In the genomic region with DNA sequence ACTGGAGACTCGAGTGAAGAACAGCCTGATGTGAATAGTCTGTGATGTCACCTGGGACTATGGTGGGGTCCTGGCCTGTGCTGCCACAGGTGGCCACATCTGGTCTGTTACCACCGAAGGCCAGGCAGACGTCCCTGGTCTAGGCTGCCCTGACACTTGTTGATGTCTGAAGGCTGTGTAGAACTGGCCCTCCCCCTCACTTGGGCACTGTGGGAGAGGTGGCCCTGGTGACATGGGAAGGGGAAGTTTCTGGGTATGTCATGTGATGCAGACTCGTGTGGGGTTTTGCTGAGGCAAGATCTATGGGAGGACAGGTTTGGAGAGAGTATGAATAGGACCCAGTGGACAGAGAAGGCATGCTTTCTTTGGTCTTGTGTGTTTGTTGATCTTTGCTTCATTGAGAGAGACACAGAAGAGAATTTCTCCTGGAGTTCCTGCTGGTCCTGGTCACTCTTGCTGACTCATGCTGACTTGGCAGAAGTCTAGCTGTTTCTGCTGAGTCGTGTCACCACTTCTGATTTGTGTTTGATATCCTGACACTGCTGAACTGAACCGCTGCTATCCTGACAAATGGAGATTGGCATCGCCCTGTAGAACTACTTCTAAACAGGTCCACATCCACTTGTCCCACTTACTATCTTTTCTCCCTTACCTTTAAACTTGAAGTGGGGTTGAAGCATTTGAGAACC, we compare ENCODE assay signal across 21 mouse cellular contexts.
DNase-seq lines count a peak whose midpoint lies in the region; ATAC-seq and TF ChIP-seq lines count a peak whose summit lies in the region.
"Had no signal": no experiment of that assay in that cellular context is flagged by ENCODE, and none has a peak within 500 bp of the region (broad histone marks: within the 10 kb centered on the region; RNA-seq: fewer than 3 reads in every experiment).

No protein-coding gene starts in this region.

- WGBS in liver, postnatal 0 days (ENCODE audit: insufficient replicate concordance) = 60% methylated on average over 7 of the region's 7 CpGs
- WGBS in lung, adult 2 months = 62% methylated on average over 7 of the region's 7 CpGs

- H3K9me3 ChIP-seq in liver, postnatal 0 days (ENCODE audit: low read length) = no peaks in the 10 kb centered on the region
- H3K9me3 ChIP-seq: forebrain, embryonic 12.5 days; hindbrain, embryonic 12.5 days; midbrain, embryonic 10.5 days; neural tube, embryonic 12.5 days had no signal

- no peak for TF ChIP-seq POLR2A in lung, adult 2 months (IDR thresholded peaks at IDR 0.05; ENCODE audit: borderline replicate concordance, extremely low read depth, low read depth, low read length)

- H3K4me2 ChIP-seq in liver, postnatal 0 days (ENCODE audit: low read depth, low read length) = no peak overlapping the region
- H3K4me2 ChIP-seq: forebrain, embryonic 12.5 days; hindbrain, embryonic 12.5 days; neural tube, embryonic 12.5 days had no signal

- H3K4me1 ChIP-seq in liver, postnatal 0 days (ENCODE audit: insufficient read depth) = no peaks in the 10 kb centered on the region
- H3K4me1 ChIP-seq in lung, adult 2 months (ENCODE audit: control insufficient read depth, insufficient read depth, low read length) = no peaks in the 10 kb centered on the region
- H3K4me1 ChIP-seq: forebrain, embryonic 12.5 days; hindbrain, embryonic 12.5 days; midbrain, embryonic 10.5 days; neural tube, embryonic 12.5 days had no signal

- H3K36me3 ChIP-seq in liver, postnatal 0 days (replicated peaks; ENCODE audit: insufficient read depth, low read length) = no peaks in the 10 kb centered on the region
- H3K36me3 ChIP-seq: forebrain, embryonic 12.5 days; hindbrain, embryonic 12.5 days; midbrain, embryonic 10.5 days; neural tube, embryonic 12.5 days had no signal

- H3K27ac ChIP-seq in liver, postnatal 0 days (ENCODE audit: low read depth) = no peak overlapping the region
- H3K27ac ChIP-seq: forebrain, embryonic 12.5 days; hindbrain, embryonic 12.5 days; midbrain, embryonic 10.5 days; neural tube, embryonic 12.5 days had no signal

- no peak overlapping the region for H3K9ac ChIP-seq in liver, postnatal 0 days (replicated peaks)
- H3K9ac ChIP-seq: forebrain, embryonic 12.5 days; hindbrain, embryonic 12.5 days; neural tube, embryonic 12.5 days had no signal

- H3K4me3 ChIP-seq in liver, postnatal 0 days (ENCODE audit: low read depth, low read length) = no peak overlapping the region
- H3K4me3 ChIP-seq in lung, adult 2 months (replicated peaks; ENCODE audit: extremely low read depth, low read depth, low read length) = no peak overlapping the region
- H3K4me3 ChIP-seq: forebrain, embryonic 12.5 days; hindbrain, embryonic 12.5 days; midbrain, embryonic 10.5 days; neural tube, embryonic 12.5 days had no signal

- ATAC-seq in liver, postnatal 0 days = no peak
- ATAC-seq: inflammation-experienced regulatory T-cells, adult 6 months had no signal

- peak; percentile 55 to 78 for DNase-seq in adrenal gland, adult (ENCODE audit: inconsistent age in 2 of 2, low spot score in 1 of 2)
- no peak for DNase-seq in adrenal gland, postnatal 4 days (ENCODE audit: low spot score in 2 of 2)
- peak; percentile 29 for DNase-seq in liver
- no peak for DNase-seq in liver, postnatal 0 days
- DNase-seq in adrenal gland, postnatal 36 days = peak; percentile 25 to 58
- no peak for DNase-seq in cerebellum, postnatal 36 days
- no peak for DNase-seq in lung, adult 2 months
- no peak for DNase-seq in thymus, postnatal 10 days (ENCODE audit: low spot score in 2 of 2)
- DNase-seq: cerebellum, adult 9-10 months; gastrocnemius, postnatal 14 days; kidney, adult 9 months; kidney, postnatal 36 days; layer of hippocampus, postnatal 36 days; left cerebral cortex, postnatal 4 days; thymus, postnatal 25 days had no signal

- H3K27me3 ChIP-seq in liver, postnatal 0 days (ENCODE audit: insufficient read depth, low read length) = no peaks in the 10 kb centered on the region
- H3K27me3 ChIP-seq: CH12.LX; forebrain, embryonic 12.5 days; hindbrain, embryonic 12.5 days; neural tube, embryonic 12.5 days had no signal

- no peak for TF ChIP-seq CTCF in liver, postnatal 0 days (IDR thresholded peaks at IDR 0.05; ENCODE audit: low read depth)
- TF ChIP-seq CTCF in lung, adult 2 months (IDR thresholded peaks at IDR 0.05; ENCODE audit: insufficient read depth, low read length) = no peak

- no peak for TF ChIP-seq EP300 in liver, postnatal 0 days (IDR thresholded peaks at IDR 0.05; ENCODE audit: low read depth)

Comparison
In these comparisons a context has a peak if more than half of its experiments do, and no peak if none do; other contexts are left out.
1. DNase-seq: peak in adrenal gland, adult (2 of 2), liver (single experiment) and adrenal gland, postnatal 36 days (2 of 2); none in adrenal gland, postnatal 4 days (0 of 2), liver, postnatal 0 days (single experiment), cerebellum, postnatal 36 days (0 of 2), lung, adult 2 months (single experiment) and thymus, postnatal 10 days (0 of 2).